Mouse (Mus musculus): Measurements from ENCODE around the gene Ovol2. TPM values are rescaled to one million over a fixed set of nuclear protein-coding genes. Genes with fewer than 3 reads are reported as not detected.

Ovol2 gene
- polyA plus RNA-seq, 1 experiment from 2014 or later, result 1.1 TPM

- WGBS, result 90% methylated on average over 12 of the region's 12 CpGs
- Histone ChIP-seq H3K27me3 (replicated peaks) (no peaks in the 10 kb centered on the region), H3K4me1 (replicated peaks) (peaks cover 17% of the 10 kb centered on the region), H3K36me3 (peaks cover 3% of the 10 kb centered on the region; the same call in 1 of the 2 replicates), H3K9me3 (no peaks in the 10 kb centered on the region), H3K27ac (no peak overlapping the region), H3K9ac (no peak overlapping the region), H3K4me2 (replicated peaks) (no peak overlapping the region), H3K4me3 (replicated peaks) (no peak overlapping the region)
- no peak for ATAC-seq
Observed at GRCm38 (mm10) chr2:144272088-144272487, 59.9 kb downstream of the Ovol2 start.

GRCm38 (mm10) chr2:144270507-144271420 is 61.2 kb downstream of the Ovol2 start, which contains the start of the genes Mgme1 and Snx5:
Gene Mgme1 (plus strand): TSS chr2:144270663.
Gene Snx5 (minus strand): TSS chr2:144270906.
- H3K4me1 ChIP-seq (replicated peaks), result peaks cover 25% of the 10 kb centered on the region
- WGBS, result under 1% methylated on average over 90 of the region's 93 CpGs
- peak within 1 kb of the TSS; percentile 98 for H3K9ac ChIP-seq
- peak within 1 kb of the TSS; percentile 70 for H3K4me3 ChIP-seq (replicated peaks)
- peak within 1 kb of the TSS; percentile 73 for H3K4me2 ChIP-seq (replicated peaks)
- H3K36me3 ChIP-seq, result no peaks in the 10 kb centered on the region
- peak; percentile 97 for ATAC-seq
- no peaks in the 10 kb centered on the region for H3K9me3 ChIP-seq
- H3K27ac ChIP-seq, result peak within 1 kb of the TSS; percentile 98
- no peaks in the 10 kb centered on the region for H3K27me3 ChIP-seq (replicated peaks)

GRCm38 (mm10) chr2:144269679-144270475 is 62.1 kb downstream of the Ovol2 start:
- no peaks in the 10 kb centered on the region for H3K36me3 ChIP-seq
- H3K27ac ChIP-seq, result peak overlapping the region; percentile 98
- no peaks in the 10 kb centered on the region for H3K9me3 ChIP-seq
- peak overlapping the region; percentile 98 for H3K9ac ChIP-seq
- under 1% methylated on average over 31 of the region's 33 CpGs for WGBS
- no peaks in the 10 kb centered on the region for H3K27me3 ChIP-seq (replicated peaks)
- ATAC-seq, result peak; percentile 16
- H3K4me2 ChIP-seq (replicated peaks), result peak overlapping the region; percentile 73
- H3K4me1 ChIP-seq (replicated peaks), result peaks cover 24% of the 10 kb centered on the region
- H3K4me3 ChIP-seq (replicated peaks), result peak overlapping the region; percentile 70

GRCm38 (mm10) chr2:144269306-144269650 is 62.7 kb downstream of the Ovol2 start:
- no peaks in the 10 kb centered on the region for H3K27me3 ChIP-seq (replicated peaks)
- H3K4me3 ChIP-seq (replicated peaks), result peak overlapping the region; percentile 70
- ATAC-seq, result no peak
- H3K9ac ChIP-seq, result peak overlapping the region; percentile 98
- WGBS, result under 1% methylated on average over 11 of the region's 11 CpGs
- H3K4me1 ChIP-seq (replicated peaks), result peaks cover 20% of the 10 kb centered on the region
- H3K9me3 ChIP-seq, result no peaks in the 10 kb centered on the region
- no peaks in the 10 kb centered on the region for H3K36me3 ChIP-seq
- H3K27ac ChIP-seq, result 0 out of 2 replicates have a peak overlapping the region, but pooled peaks have one; percentile 5
- H3K4me2 ChIP-seq (replicated peaks), result peak overlapping the region; percentile 73

- Histone ChIP-seq H3K9me3 (no peaks in the 10 kb centered on the region), H3K4me1 (replicated peaks) (peaks cover 18% of the 10 kb centered on the region), H3K27me3 (replicated peaks) (no peaks in the 10 kb centered on the region), H3K36me3 (no peaks in the 10 kb centered on the region), H3K4me2 (replicated peaks) (peak overlapping the region; percentile 73), H3K9ac (peak overlapping the region; percentile 98), H3K27ac (peak overlapping the region; percentile 10; the same call in 1 of the 2 replicates), H3K4me3 (replicated peaks) (peak overlapping the region; percentile 70)
- ATAC-seq, result no peak
- WGBS, result 10% methylated on average over 6 of the region's 6 CpGs
Observed at GRCm38 (mm10) chr2:144268446-144269305, 63.3 kb downstream of the Ovol2 start.

- no peaks in the 10 kb centered on the region for H3K9me3 ChIP-seq
- no peak overlapping the region for H3K4me3 ChIP-seq (replicated peaks)
- no peaks in the 10 kb centered on the region for H3K36me3 ChIP-seq
- H3K27me3 ChIP-seq (replicated peaks), result no peaks in the 10 kb centered on the region
- H3K4me1 ChIP-seq (replicated peaks), result peaks cover 18% of the 10 kb centered on the region
- peak overlapping the region; percentile 73 for H3K4me2 ChIP-seq (replicated peaks)
- ATAC-seq, result no peak
- 0 out of 2 replicates have a peak overlapping the region, but pooled peaks have one; percentile 15 for H3K27ac ChIP-seq
- H3K9ac ChIP-seq, result 0 out of 2 replicates have a peak overlapping the region, but pooled peaks have one; percentile 98
- WGBS, result 24% methylated on average over 1 of the region's 1 CpGs
Observed at GRCm38 (mm10) chr2:144267731-144268015, 64.3 kb downstream of the Ovol2 start.

GRCm38 (mm10) chr2:144267004-144267730 is 64.8 kb downstream of the Ovol2 start:
- Histone ChIP-seq H3K4me3 (replicated peaks) (no peak overlapping the region), H3K9me3 (no peaks in the 10 kb centered on the region), H3K36me3 (no peaks in the 10 kb centered on the region), H3K27ac (0 out of 2 replicates have a peak overlapping the region, but pooled peaks have one; percentile 15), H3K4me2 (replicated peaks) (peak overlapping the region; percentile 73), H3K4me1 (replicated peaks) (peaks cover 18% of the 10 kb centered on the region), H3K27me3 (replicated peaks) (no peaks in the 10 kb centered on the region), H3K9ac (no peak overlapping the region)
- no peak for ATAC-seq
- WGBS, result 46% methylated on average over 5 of the region's 5 CpGs

- no peak for ATAC-seq
- Histone ChIP-seq H3K27ac (no peak overlapping the region), H3K36me3 (no peaks in the 10 kb centered on the region), H3K9ac (no peak overlapping the region), H3K4me2 (replicated peaks) (peak overlapping the region; percentile 73), H3K27me3 (replicated peaks) (no peaks in the 10 kb centered on the region), H3K4me3 (replicated peaks) (no peak overlapping the region), H3K9me3 (no peaks in the 10 kb centered on the region), H3K4me1 (replicated peaks) (peaks cover 18% of the 10 kb centered on the region)
- 35% methylated on average over 4 of the region's 4 CpGs for WGBS
Observed at GRCm38 (mm10) chr2:144265916-144266683, 65.8 kb downstream of the Ovol2 start.

GRCm38 (mm10) chr2:144265120-144265488 is 66.8 kb downstream of the Ovol2 start:
- ATAC-seq, result no peak
- no peak overlapping the region for H3K27ac ChIP-seq
- no peak overlapping the region for H3K4me3 ChIP-seq (replicated peaks)
- peaks cover 18% of the 10 kb centered on the region for H3K4me1 ChIP-seq (replicated peaks)
- no peak overlapping the region for H3K4me2 ChIP-seq (replicated peaks)
- H3K9ac ChIP-seq, result no peak overlapping the region
- no peaks in the 10 kb centered on the region for H3K9me3 ChIP-seq
- no peaks in the 10 kb centered on the region for H3K27me3 ChIP-seq (replicated peaks)
- 64% methylated on average over 3 of the region's 3 CpGs for WGBS
- H3K36me3 ChIP-seq, result 0 out of 2 replicates have a peak, but pooled peaks cover 6% of the 10 kb centered on the region

- 60% methylated on average over 5 of the region's 5 CpGs for WGBS
- peaks cover 6% of the 10 kb centered on the region; the same call in 1 of the 2 replicates for H3K36me3 ChIP-seq
- peaks cover 18% of the 10 kb centered on the region for H3K4me1 ChIP-seq (replicated peaks)
- H3K4me2 ChIP-seq (replicated peaks), result no peak overlapping the region
- H3K4me3 ChIP-seq (replicated peaks), result no peak overlapping the region
- H3K27ac ChIP-seq, result no peak overlapping the region
- H3K27me3 ChIP-seq (replicated peaks), result no peaks in the 10 kb centered on the region
- H3K9me3 ChIP-seq, result no peaks in the 10 kb centered on the region
- ATAC-seq, result no peak
- no peak overlapping the region for H3K9ac ChIP-seq
Observed at GRCm38 (mm10) chr2:144264398-144265119, 67.4 kb downstream of the Ovol2 start.
